Comparison of ENCODE assay signal across 24 mouse cellular contexts in the genomic region with DNA sequence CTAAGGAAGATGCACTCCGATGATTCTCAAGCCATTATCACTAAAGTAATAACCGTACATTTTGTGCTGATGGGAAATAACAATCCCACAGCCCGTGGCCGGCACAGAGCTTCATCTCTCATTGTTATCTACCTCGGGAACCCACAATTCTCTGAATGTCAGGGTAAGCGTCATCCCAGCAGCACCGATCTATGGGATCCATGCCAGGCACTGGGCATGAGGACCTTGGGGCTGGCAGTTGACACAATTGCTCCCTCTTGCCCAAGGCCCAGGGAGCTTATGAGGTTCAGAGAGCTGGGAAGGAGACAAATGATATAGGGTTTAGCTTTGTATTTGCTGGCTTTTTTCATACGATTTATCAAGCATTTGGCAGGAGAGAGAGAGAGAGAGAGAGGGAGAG.
"Had no signal": no experiment of that assay in that cellular context is flagged by ENCODE, and none has a peak within 500 bp of the region (broad histone marks: within the 10 kb centered on the region; RNA-seq: fewer than 3 reads in every experiment).

No protein-coding gene starts in this region.

- H3K9me3 ChIP-seq: limb, embryonic 12.5 days; limb, embryonic 15.5 days; neural tube, embryonic 12.5 days; neural tube, embryonic 15.5 days had no signal

- H3K4me1 ChIP-seq: limb, embryonic 12.5 days; limb, embryonic 15.5 days; neural tube, embryonic 12.5 days had no signal

- H3K4me2 ChIP-seq: limb, embryonic 12.5 days; limb, embryonic 15.5 days; liver, embryonic 11.5 days; lung, embryonic 14.5 days; midbrain, embryonic 11.5 days; neural tube, embryonic 12.5 days; neural tube, embryonic 15.5 days had no signal

- H3K27me3 ChIP-seq: limb, embryonic 12.5 days; limb, embryonic 15.5 days; neural tube, embryonic 12.5 days; neural tube, embryonic 15.5 days had no signal

- H3K36me3 ChIP-seq: limb, embryonic 12.5 days; limb, embryonic 15.5 days; neural tube, embryonic 12.5 days; neural tube, embryonic 15.5 days had no signal

- H3K4me3 ChIP-seq: layer of hippocampus, adult 2 months; left cerebral cortex, adult 2 months; limb, embryonic 12.5 days; limb, embryonic 15.5 days; neural tube, embryonic 12.5 days; neural tube, embryonic 15.5 days had no signal

- H3K27ac ChIP-seq: layer of hippocampus, adult 2 months; left cerebral cortex, adult 2 months; limb, embryonic 12.5 days; limb, embryonic 15.5 days; liver, embryonic 14.5 days; neural tube, embryonic 12.5 days; neural tube, embryonic 15.5 days; stomach, postnatal 0 days had no signal

- DNase-seq: kidney, adult 9 months; kidney, postnatal 14 days; layer of hippocampus, adult 9-11 months; liver, postnatal 0 days; lung, embryonic 14.5 days; lung, postnatal 10 days; lung, postnatal 36 days; midbrain, embryonic 14.5 days; right cerebral cortex, adult 18-20 months; right cerebral cortex, postnatal 14 days; right cerebral cortex, postnatal 4 days; thymus, adult 2 months; thymus, postnatal 14 days; thymus, postnatal 4 days had no signal

- H3K9ac ChIP-seq: limb, embryonic 12.5 days; limb, embryonic 15.5 days; liver, embryonic 14.5 days; liver, postnatal 0 days; lung, embryonic 14.5 days; neural tube, embryonic 12.5 days; neural tube, embryonic 15.5 days had no signal

- ATAC-seq: liver, postnatal 0 days had no signal
